Mouse (Mus musculus) right cerebral cortex, adult 18-20 months (tissue): Measurements from ENCODE around the gene Slc39a1.

ENCODE experiments used
- DNase-seq: peaks from one replicate; pipeline ENCODE4 v3.0.0; 2022; ENCODE audit warnings: mixed read lengths

Gene Slc39a1

GRCm38 (mm10) chr3:90247960-90248745, at the start of gene Slc39a1:
Gene Slc39a1, plus strand, starts transcription at chr3:90248172.
- DNase-seq: peak; percentile 93

DNA sequence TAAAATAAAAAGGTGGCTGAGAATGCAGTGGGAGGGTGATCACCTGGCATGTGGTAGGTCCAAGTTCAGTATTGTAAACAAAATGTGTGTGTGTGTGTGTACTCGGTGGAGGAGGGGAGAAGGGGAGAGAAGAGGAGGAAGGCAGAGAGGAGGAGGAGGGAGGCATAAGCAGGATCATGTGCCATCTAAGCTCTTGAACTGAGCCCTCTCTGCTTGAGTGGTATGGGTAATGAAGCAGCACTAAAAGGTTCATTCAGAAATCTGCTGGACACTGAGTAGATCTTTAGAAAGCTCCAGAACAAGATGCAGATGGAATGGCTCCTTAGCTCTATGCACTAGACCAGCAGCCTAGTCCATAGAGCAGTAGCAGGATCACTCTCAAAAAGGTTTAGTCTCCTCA, 45.1 kb upstream of the Slc39a1 start:
- no peak for DNase-seq

GRCm38 (mm10) chr3:90203619-90204018, 44.4 kb upstream of the Slc39a1 start:
- DNase-seq: no peak

DNA sequence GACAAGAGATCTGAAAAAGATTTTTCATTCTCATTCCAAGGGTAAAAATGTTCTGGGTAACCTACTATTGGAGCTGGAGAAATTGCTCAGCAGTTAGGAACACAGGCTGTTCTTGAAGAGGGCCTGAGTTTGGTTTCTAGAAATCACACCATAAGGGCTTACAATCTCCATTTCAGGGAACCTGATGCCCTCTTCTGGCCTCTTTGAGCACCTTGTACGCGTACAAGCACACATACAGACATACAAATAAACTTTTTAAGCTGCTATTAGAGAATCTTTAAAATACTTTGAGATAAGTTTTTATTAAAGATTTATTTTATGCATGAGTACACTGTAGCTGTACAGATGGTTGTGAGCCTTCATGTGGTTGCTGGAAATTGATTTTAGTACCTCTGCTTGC, 43.4 kb upstream of the Slc39a1 start:
- DNase-seq: no peak

- DNase-seq: no peak
These were observed 39.3 kb upstream of the Slc39a1 start for GRCm38 (mm10) chr3:90208662-90209061.

- no peak for DNase-seq
These were observed 37.9 kb upstream of the Slc39a1 start for GRCm38 (mm10) chr3:90209908-90210566.

DNA sequence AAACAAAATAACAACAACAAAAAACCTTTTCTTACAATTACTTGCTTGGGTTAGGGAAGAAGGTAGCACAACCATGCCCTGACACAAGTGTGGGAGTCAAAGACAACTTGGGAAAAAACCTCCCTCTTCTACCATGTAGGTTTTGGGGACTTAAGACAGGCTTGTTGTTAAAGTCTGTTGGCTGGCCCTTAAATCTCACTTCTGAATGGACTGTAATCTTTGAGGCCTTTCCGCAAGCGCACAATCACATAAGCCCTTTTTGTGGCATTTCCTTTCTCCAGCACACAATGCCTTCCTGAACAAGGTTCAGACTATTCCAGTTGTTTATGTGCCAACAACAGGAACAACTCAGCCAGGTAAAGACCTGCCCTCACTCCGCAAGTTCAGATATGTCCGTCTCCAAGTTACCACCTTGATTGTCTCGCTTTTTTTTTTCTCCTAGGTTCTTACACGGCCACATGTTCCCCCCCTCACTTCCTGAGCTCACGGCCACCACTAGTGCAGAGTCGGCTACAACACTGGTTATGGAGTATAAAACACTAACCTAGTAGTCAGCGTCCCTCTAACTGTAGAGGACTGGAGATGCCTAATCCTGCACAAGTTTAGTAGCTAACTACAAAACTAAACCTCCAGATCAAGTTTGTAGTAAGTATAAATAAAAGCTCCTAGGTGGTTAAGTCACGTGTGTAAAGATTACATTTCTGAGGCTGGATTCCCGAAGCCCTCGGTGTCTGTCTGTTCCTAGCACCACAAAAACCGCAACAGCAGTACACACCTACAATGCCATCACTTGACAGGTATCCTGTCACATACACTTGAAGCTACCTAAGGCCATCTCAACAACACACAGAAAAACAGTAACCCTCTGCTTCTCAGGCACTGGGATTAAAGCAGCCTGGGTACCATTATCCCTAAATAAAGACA, 36.2 kb upstream of the Slc39a1 start:
- no peak for DNase-seq

DNA sequence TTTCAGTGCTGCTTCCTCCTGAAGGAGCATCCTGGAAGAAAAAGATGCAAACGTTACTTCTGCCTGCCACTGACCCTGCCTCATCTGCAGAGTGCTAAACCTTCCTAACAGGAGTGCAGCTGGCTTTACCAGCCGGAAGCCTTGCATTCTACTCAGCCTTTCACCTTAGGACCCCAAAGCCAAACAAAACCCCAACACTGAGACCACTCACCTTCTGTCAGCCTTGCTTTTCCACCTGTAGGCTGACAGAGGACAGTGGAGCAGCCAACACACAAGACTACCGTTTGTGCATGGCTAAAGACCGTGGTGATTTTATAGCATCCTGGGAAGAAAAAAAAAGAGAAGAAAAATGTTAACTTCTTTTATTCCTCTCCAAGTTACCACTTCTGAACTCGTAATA, 35.2 kb upstream of the Slc39a1 start:
- no peak for DNase-seq

GRCm38 (mm10) chr3:90213377-90213866, 34.5 kb upstream of the Slc39a1 start, which contains the start of the genes Rps27 and Rab13:
Gene Rps27, minus strand, starts transcription at chr3:90213651.
Gene Rab13, plus strand, starts transcription at chr3:90213695.
- DNase-seq: peak; percentile 93

GRCm38 (mm10) chr3:90213956-90214684, 33.9 kb upstream of the Slc39a1 start:
- DNase-seq: peak; percentile 13

- no peak for DNase-seq
These were observed 32.1 kb upstream of the Slc39a1 start for GRCm38 (mm10) chr3:90215825-90216380.

- peak; percentile 26 for DNase-seq
These were observed 27.9 kb upstream of the Slc39a1 start for GRCm38 (mm10) chr3:90220088-90220487.

GRCm38 (mm10) chr3:90220531-90220951, 27.4 kb upstream of the Slc39a1 start:
- DNase-seq: peak; percentile 35

GRCm38 (mm10) chr3:90221123-90221522, 26.8 kb upstream of the Slc39a1 start:
- DNase-seq: no peak

DNA sequence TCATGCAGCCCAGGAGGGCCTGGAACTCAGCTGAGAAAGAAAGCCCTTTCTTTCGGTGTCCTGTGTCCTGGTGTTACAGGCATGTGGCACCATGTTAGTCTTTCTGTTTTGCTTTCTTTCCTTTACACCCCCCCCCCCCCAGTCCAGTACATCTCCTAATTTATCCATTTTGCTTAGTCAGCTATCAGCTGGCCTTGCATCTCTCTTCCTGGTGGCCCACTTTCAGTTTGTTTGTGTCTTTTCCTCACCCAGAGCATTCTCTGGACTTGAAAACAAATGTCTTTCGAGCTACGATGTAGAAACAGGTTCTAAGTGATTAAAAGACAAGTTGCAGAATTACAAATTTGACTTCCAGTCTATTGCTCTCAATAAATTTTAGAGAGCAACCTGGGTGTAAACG, 25.5 kb upstream of the Slc39a1 start:
- no peak for DNase-seq

GRCm38 (mm10) chr3:90222941-90223340, 25.0 kb upstream of the Slc39a1 start:
- DNase-seq: no peak

- no peak for DNase-seq
These were observed 23.6 kb upstream of the Slc39a1 start for GRCm38 (mm10) chr3:90224331-90224730.

DNA sequence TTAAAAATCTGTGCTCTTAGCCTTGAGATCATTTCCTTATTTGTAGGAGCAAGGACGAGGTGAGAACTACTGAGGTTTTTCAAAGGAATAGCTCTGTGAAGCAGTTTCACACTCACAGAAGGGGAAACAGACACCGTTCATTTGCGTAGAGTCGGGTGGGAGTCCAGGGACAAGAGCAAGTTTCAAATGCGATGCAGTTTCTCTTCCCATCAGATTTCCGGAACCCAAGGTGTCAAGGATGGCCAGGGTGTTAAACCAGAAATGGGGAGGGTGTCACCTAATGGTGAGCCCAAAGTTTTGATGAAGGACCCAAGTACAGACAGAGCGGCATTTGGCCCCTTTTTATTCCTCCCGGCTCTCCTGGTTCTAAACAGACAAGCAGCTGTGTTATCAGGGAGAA, 16.9 kb upstream of the Slc39a1 start:
- DNase-seq: no peak

DNA sequence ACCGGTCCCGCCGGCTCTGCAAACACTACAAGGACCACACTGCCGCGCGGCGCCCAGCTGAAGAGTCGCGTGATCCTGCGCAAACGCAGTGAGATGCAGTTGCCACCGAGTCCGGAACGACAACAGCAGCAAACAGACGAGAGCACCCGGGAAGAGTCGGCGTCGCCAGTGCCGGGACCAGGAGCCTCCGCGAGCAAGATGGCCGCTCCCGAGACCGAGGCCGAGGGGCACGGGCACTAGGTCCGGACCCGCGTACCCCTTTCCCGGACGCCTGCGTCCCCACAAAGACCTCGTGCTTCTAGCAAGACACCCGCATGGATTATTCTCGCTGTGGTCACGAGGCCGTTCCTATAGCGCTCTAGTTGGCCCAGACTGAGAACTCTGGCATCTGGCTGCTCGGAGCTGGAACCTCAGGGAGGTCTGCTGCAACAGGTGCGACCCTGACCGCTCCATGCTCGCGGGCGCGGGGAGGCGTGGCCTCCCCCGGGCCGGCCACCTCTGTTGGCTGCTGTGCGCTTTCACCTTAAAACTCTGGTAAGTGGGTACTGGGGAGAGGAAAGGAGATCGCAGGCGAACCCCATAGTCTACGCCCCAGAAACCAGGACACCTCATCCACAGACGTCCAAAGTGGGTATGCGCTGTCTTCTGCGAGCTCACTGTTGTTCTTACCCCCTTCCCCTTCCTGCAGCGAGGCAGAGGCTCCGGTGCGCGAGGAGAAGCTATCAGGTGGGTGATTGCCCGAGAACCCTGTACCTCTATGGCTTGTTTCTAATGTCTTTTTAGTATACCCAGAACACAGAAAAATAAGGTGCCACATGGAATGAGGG, 16.3 kb upstream of the Slc39a1 start, which contains the start of gene Jtb:
Gene Jtb (plus strand): TSS at position 91 of the 827 bp plus-strand sequence.
- DNase-seq: peak; percentile 97

DNA sequence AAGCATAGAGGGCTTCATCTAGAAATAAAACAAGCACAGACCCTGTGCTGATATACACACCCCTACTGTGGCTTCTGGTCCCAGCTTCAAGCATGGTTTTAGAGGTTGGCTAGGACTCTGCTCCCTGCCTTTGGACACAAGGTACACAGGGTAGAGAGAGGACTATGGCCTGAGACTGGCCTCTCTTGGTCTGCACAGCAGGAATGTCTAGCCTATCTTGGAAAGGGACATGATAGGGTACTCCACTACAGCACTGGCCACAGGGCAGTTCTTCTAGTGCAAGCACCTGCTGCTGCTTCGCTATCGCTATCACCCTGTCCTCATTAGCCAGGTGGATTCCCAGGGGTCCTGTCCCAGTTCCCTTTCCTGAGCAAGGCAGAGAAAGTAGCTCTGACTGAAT, 6.7 kb upstream of the Slc39a1 start:
- DNase-seq: no peak
